ENCODE assay signal across 25 mouse cellular contexts in genomic region chr14:31858679-31859078, GRCm38 (mm10). TPM values are rescaled to one million over a fixed set of nuclear protein-coding genes. Genes with fewer than 3 reads are reported as not detected.
A peak's percentile ranks its signal among the peaks of the same experiment; 100 is the strongest.
DNase-seq lines count a peak whose midpoint lies in the region; ATAC-seq and TF ChIP-seq lines count a peak whose summit lies in the region.
"Had no signal": no experiment of that assay in that cellular context is flagged by ENCODE, and none has a peak within 500 bp of the region (broad histone marks: within the 10 kb centered on the region; RNA-seq: fewer than 3 reads in every experiment).

No protein-coding gene starts in this region.

- peak overlapping the region; percentile 85; the same call in 1 of the 2 replicates for H3K27ac ChIP-seq in left cerebral cortex, adult 2 months
- peak overlapping the region; percentile 46; the same call in 1 of the 2 replicates for H3K27ac ChIP-seq in heart, postnatal 0 days (ENCODE audit: low read depth)
- H3K27ac ChIP-seq in layer of hippocampus, adult 2 months: no peak overlapping the region
- H3K27ac ChIP-seq: forebrain, embryonic 10.5 days; forebrain, embryonic 13.5 days; hindbrain, embryonic 14.5 days; hindbrain, postnatal 0 days had no signal

- no peak overlapping the region for H3K9ac ChIP-seq in heart, postnatal 0 days (replicated peaks; ENCODE audit: low read depth, low read length)
- H3K9ac ChIP-seq: forebrain, embryonic 13.5 days; hindbrain, embryonic 14.5 days had no signal

- no peaks in the 10 kb centered on the region for H3K36me3 ChIP-seq in heart, postnatal 0 days (replicated peaks; ENCODE audit: control insufficient read depth, insufficient read depth, low read length)
- H3K36me3 ChIP-seq: forebrain, embryonic 10.5 days had no signal

- peaks cover 18% of the 10 kb centered on the region for H3K4me1 ChIP-seq in heart, postnatal 0 days (ENCODE audit: control insufficient read depth, insufficient read depth)
- H3K4me1 ChIP-seq: forebrain, embryonic 13.5 days had no signal

- 37% methylated on average over 2 of the region's 2 CpGs for WGBS in heart, postnatal 0 days

- H3K27me3 ChIP-seq in heart, postnatal 0 days (ENCODE audit: control insufficient read depth, insufficient read depth, low read length): no peaks in the 10 kb centered on the region
- H3K27me3 ChIP-seq: forebrain, embryonic 13.5 days had no signal

- no peak overlapping the region for H3K4me2 ChIP-seq in heart, postnatal 0 days (ENCODE audit: low read depth, low read length)
- H3K4me2 ChIP-seq: forebrain, embryonic 13.5 days; hindbrain, embryonic 14.5 days had no signal

- intact Hi-C loops in heart, postnatal 25 days (cut with DNase I): no loop called here
- intact Hi-C loops in heart, postnatal 36 days (cut with DNase I): no loop called here
- intact Hi-C loops in left cerebral cortex, adult 2 months (cut with DNase I): loop anchor here (5.0 kb wide), 4 partner anchors 74 to 174 kb away; no protein-coding TSS in a partner anchor
- intact Hi-C loops in left cerebral cortex, postnatal 14 days (cut with DNase I): no loop called here

- TF ChIP-seq CTCF in left cerebral cortex, adult 2 months (IDR thresholded peaks at IDR 0.05): no peak
- no peak for TF ChIP-seq CTCF in heart, postnatal 0 days (IDR thresholded peaks at IDR 0.05; ENCODE audit: low read depth)
- no peak for TF ChIP-seq CTCF in layer of hippocampus, adult 2 months (conservative IDR thresholded peaks at IDR 0.05)

- peak; percentile 51; the same call in 1 of the 2 replicates for ATAC-seq in heart, postnatal 0 days (ENCODE audit: insufficient read depth, low read depth)
- ATAC-seq: CD4-positive, CD25-positive, alpha-beta regulatory T cell, adult 4 months; forebrain, embryonic 13.5 days; forebrain, embryonic 16.5 days; hindbrain, postnatal 0 days; inflammation-experienced regulatory T-cells, adult 6 months; intestine, embryonic 16.5 days had no signal

- H3K4me3 ChIP-seq in left cerebral cortex, adult 2 months: no peak overlapping the region
- H3K4me3 ChIP-seq in heart, postnatal 0 days (ENCODE audit: low read depth, low read length): no peak overlapping the region
- H3K4me3 ChIP-seq in layer of hippocampus, adult 2 months: no peak overlapping the region
- H3K4me3 ChIP-seq: forebrain, embryonic 10.5 days; forebrain, embryonic 13.5 days had no signal

- peak; percentile 41 to 63 for DNase-seq in heart, adult 18-20 months
- no peak for DNase-seq in heart, postnatal 25 days (ENCODE audit: low spot score)
- DNase-seq in heart, adult 9 months (ENCODE audit: low spot score in 2 of 2): peak; percentile 27 to 32
- DNase-seq in heart, postnatal 36 days: no peak
- no peak for DNase-seq in left cerebral cortex, adult 2 months (ENCODE audit: extremely low spot score in 1 of 2, low spot score in 2 of 2)
- DNase-seq in left cerebral cortex, postnatal 14 days (ENCODE audit: low spot score in 2 of 2): no peak
- peak; percentile 24 for DNase-seq in heart, postnatal 0 days (ENCODE audit: low spot score)
- no peak for DNase-seq in layer of hippocampus, adult 2 months (ENCODE audit: low spot score in 2 of 2)
- DNase-seq: adrenal gland, adult 2 months; adrenal gland, postnatal 25 days; cerebellum, adult 11-12 months; cerebellum, adult 8-10 months; cerebellum, postnatal 10 days; cerebellum, postnatal 36 days; gastrocnemius, postnatal 14 days; kidney, adult 18-20 months; kidney, adult 9 months had no signal

- H3K9me3 ChIP-seq in heart, postnatal 0 days (replicated peaks; ENCODE audit: control insufficient read depth, low read length): 0 out of 2 replicates have a peak, but pooled peaks cover 4% of the 10 kb centered on the region

- no peak for TF ChIP-seq EP300 in heart, postnatal 0 days (IDR thresholded peaks at IDR 0.05; ENCODE audit: low read depth)

RNA-seq across cellular contexts. Expression of gene Ankrd28, which starts 28.2 kb away (rescaled TPM):
- 10 to 100 TPM; 26.1 to 32.4 TPM for total RNA-seq in heart, adult 18-20 months (2021)
- total RNA-seq in heart, postnatal 25 days (2021): 10 to 100 TPM; 23.7 to 27.1 TPM
- total RNA-seq in heart, postnatal 36 days (2021): 10 to 100 TPM; 23.3 to 28.3 TPM
- 10 to 100 TPM; 47.8 to 51.3 TPM for total RNA-seq in left cerebral cortex, adult 2 months (2021)
- total RNA-seq in left cerebral cortex, postnatal 14 days (2021): 10 to 100 TPM; 46.8 to 54.8 TPM
- total RNA-seq in heart, postnatal 0 days (2014; rRNA removed; ENCODE audit: low replicate concordance): 16.2 and 17.7 TPM in 2 replicates
- polyA plus RNA-seq in heart, postnatal 0 days (2015; fragmentation: Nextera tagmentation; extraction: Ambion mirVana): 3.8 and 4.5 TPM in 2 replicates
- total RNA-seq in layer of hippocampus, adult 2 months (2021): 10 to 100 TPM; 45.6 to 55.5 TPM

Comparison
In these comparisons a context has a peak if more than half of its experiments do, and no peak if none do; other contexts are left out.
1. DNase-seq: peak in heart, adult 18-20 months (2 of 2), heart, adult 9 months (2 of 2) and heart, postnatal 0 days (single experiment); none in heart, postnatal 25 days (single experiment), heart, postnatal 36 days (0 of 2), left cerebral cortex, adult 2 months (0 of 2), left cerebral cortex, postnatal 14 days (0 of 2) and layer of hippocampus, adult 2 months (0 of 2).